Mouse (Mus musculus): ENCODE measurements around the gene Gmnc.

The Gmnc gene

GRCm38 (mm10) chr16:26991477-26992300 is at the start of gene Gmnc:
Gene Gmnc (minus strand): TSS chr16:26991652.
- DNase-seq, result no peak

GRCm38 (mm10) chr16:27027281-27027680 is 35.8 kb upstream of the Gmnc start:
- DNase-seq, result no peak

DNA sequence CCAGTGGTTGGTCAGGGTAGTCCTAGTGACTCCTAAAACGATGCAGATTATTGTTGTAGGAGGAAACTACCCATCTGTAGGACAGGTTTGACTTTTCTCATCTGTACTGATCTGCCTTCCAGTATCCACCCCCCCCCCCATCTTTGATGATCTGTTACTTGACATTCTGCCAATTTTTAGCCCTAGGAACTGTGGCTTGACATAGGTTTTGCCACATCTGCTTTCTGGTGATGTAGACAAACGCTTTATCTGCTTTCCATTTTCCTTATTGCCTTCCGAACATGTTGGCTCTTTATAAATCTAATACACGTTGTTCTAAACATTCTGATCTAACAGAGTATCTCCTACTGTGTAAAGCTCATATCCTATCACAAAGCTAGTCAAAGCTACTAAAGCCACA is 34.8 kb upstream of the Gmnc start:
- no peak for DNase-seq

- no peak for DNase-seq
Observed at GRCm38 (mm10) chr16:27022746-27023145, 31.3 kb upstream of the Gmnc start.

DNA sequence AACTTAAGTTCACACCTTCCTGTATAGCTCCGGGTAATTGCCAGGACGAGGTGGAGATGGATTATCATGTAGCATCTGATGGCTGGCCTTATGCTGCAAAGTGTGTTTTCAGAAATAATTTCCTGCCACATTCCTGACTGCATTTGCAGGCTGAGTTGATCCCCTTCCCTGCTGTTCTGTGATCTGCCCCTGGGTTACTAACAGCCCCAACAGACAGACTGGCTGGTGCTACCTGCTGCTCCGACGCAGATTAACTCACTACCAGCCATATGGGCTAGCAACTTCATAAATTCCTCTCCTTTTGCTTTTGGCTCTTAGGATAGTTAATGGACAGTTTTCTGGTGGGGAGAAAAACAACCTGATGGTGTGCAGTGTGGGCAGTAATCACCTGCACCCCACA is 25.9 kb upstream of the Gmnc start:
- DNase-seq, result no peak

GRCm38 (mm10) chr16:27002714-27003113 is 11.3 kb upstream of the Gmnc start:
- no peak for DNase-seq

DNA sequence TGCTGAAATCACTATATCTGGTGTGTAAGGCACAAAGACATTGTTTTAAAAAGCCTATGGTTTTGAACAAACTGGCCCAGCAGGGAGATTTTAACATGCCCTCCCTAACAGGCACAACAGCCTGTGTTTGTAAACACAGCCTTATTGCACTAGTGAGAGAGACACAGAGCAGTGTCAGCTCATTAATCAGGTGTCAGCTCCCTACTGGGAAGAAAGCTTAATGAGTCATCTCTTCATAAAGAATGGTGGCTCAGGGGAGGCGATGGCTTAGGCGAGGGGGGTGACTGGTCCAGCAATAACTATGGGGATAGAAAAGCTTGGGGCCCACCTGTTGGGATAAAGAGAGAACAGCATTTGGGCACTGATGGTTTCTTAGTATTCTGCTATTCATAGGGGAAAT is 8.1 kb upstream of the Gmnc start:
- DNase-seq, result no peak

DNA sequence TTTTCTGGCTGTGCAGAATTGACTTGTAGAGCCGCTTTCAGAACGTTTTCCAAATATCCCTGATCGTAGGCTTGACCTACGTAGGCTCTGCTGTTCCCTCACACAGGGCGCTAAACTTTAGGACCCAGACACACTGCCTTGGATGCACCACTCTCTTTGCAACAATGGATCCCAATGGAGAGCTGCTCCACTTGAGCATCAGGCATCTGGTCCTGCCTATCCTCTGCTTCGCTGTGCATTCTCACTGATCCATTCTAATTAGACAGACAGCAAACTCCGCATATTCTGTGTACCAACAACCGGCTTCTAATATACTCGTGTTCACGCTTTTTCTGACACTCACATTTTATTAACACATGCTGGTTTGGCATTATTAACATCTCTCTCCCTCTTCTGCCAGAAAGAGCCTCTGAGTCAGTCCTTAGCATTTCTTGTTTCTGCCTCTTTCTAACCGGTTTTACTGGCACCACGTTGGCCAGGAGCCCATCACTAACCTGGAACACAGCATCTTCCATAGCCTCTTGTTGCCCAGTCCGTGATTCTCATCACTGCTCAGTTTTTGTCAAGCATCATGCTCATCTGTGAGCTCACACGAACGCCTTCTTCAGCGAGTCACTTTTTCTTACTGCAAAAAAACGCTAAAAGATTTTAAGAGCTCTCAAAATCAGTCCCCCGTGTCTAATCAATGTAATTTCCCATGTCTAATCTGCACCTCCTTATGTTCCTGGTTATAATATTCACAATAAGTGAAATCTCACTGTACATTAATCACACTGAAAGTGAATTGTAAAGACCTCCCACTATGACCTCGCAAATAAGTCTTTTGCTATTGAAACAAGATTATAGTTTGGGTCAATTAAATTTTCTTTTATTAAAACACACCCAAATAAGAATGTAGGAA is 1.8 kb downstream of the Gmnc start:
- no peak for DNase-seq

- DNase-seq, result no peak
Observed at GRCm38 (mm10) chr16:26988188-26988587, 3.3 kb downstream of the Gmnc start.

DNA sequence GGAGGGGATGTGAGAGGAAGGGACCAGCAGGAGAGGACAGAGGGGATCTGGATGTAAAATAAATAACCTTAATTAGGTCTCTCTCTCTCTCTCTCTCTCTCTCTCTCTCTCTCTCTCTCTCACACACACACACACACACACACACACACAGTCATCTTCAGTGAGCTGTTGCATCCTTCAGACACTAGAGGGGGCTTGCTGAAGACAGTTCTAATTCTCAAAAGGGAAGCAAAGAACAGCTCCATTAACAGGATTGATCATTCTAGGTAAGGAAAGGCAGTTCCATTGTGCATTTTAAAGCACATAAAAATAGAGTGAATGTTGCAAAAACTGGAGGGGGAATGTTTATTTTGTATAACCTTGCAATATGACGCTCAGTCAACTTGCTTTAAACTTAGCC is 5.7 kb downstream of the Gmnc start:
- no peak for DNase-seq

GRCm38 (mm10) chr16:26982112-26982511 is 9.3 kb downstream of the Gmnc start:
- no peak for DNase-seq

DNA sequence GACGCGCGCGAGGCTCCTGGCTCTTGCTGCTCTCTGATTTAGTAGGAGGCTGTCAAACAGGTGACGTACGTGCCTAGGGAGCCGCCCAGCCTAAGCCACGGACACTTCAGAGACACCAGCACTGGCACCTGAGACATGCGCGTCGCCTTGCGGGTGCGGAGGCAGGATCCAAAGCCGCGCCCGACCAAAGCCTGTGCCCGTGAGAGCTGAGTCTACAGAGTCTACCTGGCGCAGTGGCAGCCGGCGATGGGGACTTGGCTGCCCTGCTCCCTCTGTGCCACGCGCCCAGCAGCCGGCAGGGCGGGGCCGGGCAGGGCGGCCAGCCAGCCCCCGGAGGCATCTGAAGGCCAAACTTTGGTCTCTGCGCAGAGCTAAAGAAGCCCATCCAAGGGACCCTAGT is 23.5 kb downstream of the Gmnc start:
- DNase-seq, result peak; percentile 30 to 48

- peak; percentile 4 to 21 for DNase-seq
Observed at GRCm38 (mm10) chr16:26966830-26967229, 24.6 kb downstream of the Gmnc start.

- no peak for DNase-seq
Observed at GRCm38 (mm10) chr16:26961971-26962370, 29.5 kb downstream of the Gmnc start.

DNA sequence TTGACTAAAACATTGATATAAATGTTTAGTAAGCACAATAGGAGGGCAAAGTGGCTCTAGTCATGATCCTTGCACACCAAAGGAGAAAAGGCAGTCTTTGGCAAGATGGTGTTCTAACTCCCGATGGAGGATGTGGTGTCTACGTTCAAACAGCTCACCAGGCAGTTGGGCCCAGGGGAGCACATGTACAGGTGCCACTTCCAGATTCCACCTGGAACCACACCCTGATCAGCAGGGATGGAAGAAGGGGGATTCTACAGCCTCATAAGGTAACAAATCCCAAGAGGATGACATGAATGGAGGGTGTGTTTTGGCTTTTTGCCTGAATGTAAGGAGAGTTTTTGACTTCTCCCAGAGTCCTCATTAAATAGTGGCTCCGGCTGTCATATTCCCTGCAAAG is 39.9 kb downstream of the Gmnc start:
- no peak for DNase-seq

DNA sequence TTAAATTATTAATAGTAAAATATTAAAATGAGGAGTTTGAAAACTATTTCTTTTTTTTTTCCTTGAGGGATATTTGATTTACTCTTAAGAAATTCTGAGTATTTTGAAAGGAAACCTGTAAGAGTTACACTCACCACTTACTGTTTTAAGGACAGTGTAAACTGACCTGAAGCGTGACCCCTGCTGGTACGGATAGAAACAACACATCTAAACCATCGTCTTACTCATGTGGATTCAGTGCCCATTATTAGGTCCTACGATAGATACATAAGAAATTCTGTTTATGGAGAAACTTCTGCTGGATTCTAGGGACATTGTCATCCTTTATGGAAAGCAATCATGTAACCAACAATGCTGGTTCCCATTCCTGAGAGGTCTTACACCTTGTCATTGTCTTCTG is 41.2 kb downstream of the Gmnc start:
- DNase-seq, result no peak

DNA sequence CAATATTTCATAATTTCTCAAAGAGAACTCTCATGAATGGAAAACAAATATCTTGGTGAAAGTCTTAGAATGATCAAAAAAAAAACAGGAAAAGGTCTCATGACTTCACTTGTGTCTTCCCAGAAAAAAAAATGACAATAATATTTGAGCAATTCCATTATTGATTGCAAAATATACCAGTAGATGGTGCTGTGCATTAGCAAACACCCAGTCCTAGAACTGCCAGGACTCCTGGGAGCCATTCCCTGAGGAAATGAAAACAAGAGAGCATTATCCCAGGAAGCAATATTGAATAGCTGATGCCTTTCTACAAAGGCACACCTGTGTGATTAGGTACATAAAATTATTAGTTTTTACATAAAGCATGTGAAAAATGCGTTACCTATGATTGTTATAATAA is 87.5 kb downstream of the Gmnc start:
- no peak for DNase-seq

GRCm38 (mm10) chr16:26901471-26901870 is 90.0 kb downstream of the Gmnc start:
- DNase-seq, result peak; percentile 11 to 34

DNA sequence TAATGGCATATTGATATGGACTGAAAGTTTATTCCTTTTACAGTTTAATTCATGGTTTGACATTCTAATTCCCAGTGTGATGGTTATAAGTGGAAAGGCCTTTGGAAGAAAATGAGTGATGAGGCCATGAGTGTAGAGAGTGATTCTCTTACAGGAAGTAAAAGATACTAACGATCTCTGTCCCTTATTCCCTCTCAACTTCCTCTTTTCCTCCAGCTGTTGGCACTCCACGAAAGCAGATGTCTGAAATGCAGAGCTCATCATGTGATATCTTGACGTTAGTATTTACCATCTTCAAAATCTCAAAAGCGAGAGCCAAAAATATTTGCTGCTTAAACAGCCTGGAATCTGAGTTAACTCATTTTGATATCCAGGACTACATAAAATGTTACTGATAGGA is 105.1 kb downstream of the Gmnc start:
- DNase-seq, result no peak

DNA sequence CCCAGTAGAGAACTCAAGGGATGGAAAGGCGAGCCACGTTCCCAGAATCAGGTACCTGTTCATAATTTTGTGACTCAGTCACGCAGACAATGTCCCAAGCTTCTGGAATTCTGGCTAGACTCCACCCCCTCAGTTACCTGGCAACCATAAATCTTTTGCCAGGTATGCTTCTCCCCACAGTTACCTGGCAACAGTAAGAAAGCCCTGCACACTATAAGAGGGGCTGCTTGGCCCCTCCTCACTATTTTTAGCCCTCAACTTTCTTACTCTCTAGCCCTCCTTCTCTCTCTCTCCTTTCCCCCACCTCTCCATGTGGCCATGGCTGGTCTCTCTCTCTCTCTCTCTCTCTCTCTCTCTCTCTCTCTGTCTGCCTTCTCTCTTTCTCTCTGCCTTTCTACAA is 114.6 kb downstream of the Gmnc start:
- DNase-seq, result no peak
